Mouse (Mus musculus) liver, embryonic 14.5 days (tissue): ENCODE results near the gene Hbs1l. TPM values are rescaled to one million over a fixed set of nuclear protein-coding genes. Genes with fewer than 3 reads are reported as not detected.

Experiments used
- ATAC-seq: fragments of 200-750 bp; cut with Nextera tagmentation; 2 replicates; pipeline ENCODE4 v1.8.0; 2017; ENCODE audit warnings: moderate number of reproducible peaks, mild to moderate bottlenecking, moderate library complexity; ENCODE audit not compliant: insufficient read depth
- DNase-seq, 3 experiments: peaks; one replicate each; pipeline ENCODE4 v3.0.0-alpha.2; 2012 to 2013; ENCODE audit warnings: low read depth in 3 of 3, low spot score in 3 of 3
- H3K27ac ChIP-seq: fragments of 300-500 bp; sonication (generic); 2 replicates; pipeline ENCODE4 v1.5.1; 2014; ENCODE audit warnings: moderate library complexity, mild to moderate bottlenecking, control low read depth, inconsistent platforms
- H3K27me3 ChIP-seq: fragments of 300-500 bp; sonication (generic); 2 replicates; pipeline ENCODE4 v1.6.1; 2014; ENCODE audit warnings: mild to moderate bottlenecking, low read length, moderate library complexity; ENCODE audit not compliant: control insufficient read depth, insufficient read depth
- H3K36me3 ChIP-seq: fragments of 300-500 bp; sonication (generic); replicated peaks from 2 replicates; pipeline ENCODE4 v1.6.1; 2014; ENCODE audit warnings: low read depth; ENCODE audit not compliant: control insufficient read depth, insufficient read depth
- H3K4me1 ChIP-seq, 2 experiments: fragments of 200-500 bp in 1 of 2; fragments of 300-500 bp in 1 of 2; sonication (generic) in 1 of 2; replicated peaks; 2 replicates each; pipeline ENCODE4 v1.6.1; 2012 to 2014; ENCODE audit warnings: antibody characterized with exemption in 1 of 2, inconsistent platforms in 1 of 2, low read length in 1 of 2; ENCODE audit not compliant: control insufficient read depth in 2 of 2, insufficient read depth in 2 of 2
- H3K4me2 ChIP-seq: fragments of 300-500 bp; sonication (generic); 2 replicates; pipeline ENCODE4 v1.6.1; 2014; ENCODE audit warnings: low read depth, mild to moderate bottlenecking, control low read depth, moderate library complexity
- H3K4me3 ChIP-seq, 2 experiments: fragments of 200-500 bp in 1 of 2; fragments of 300-500 bp in 1 of 2; sonication (generic) in 1 of 2; 2 replicates each; pipeline ENCODE4 v1.5.1; 2012 to 2014; ENCODE audit warnings: low read depth in 2 of 2, low read length in 2 of 2, mild to moderate bottlenecking in 2 of 2, control low read depth in 1 of 2, inconsistent platforms in 1 of 2, moderate library complexity in 1 of 2; ENCODE audit not compliant: insufficient read depth in 1 of 2
- H3K9ac ChIP-seq: fragments of 300-500 bp; sonication (generic); replicated peaks from 2 replicates; pipeline ENCODE4 v1.6.1; 2014; ENCODE audit warnings: mild to moderate bottlenecking, control low read depth, moderate library complexity
- H3K9me3 ChIP-seq: fragments of 300-500 bp; sonication (generic); 2 replicates; pipeline ENCODE4 v1.6.1; 2016; ENCODE audit warnings: low read length, mixed read lengths; ENCODE audit not compliant: control insufficient read depth
- CTCF ChIP-seq: IDR thresholded peaks from 2 replicates; pipeline ENCODE4 v1.5.1; 2016; ENCODE audit warnings: antibody characterized with exemption, low read depth, control low read depth
- EP300 ChIP-seq: IDR thresholded peaks from 2 replicates; pipeline ENCODE4 v1.6.1; 2016; ENCODE audit warnings: antibody characterized with exemption, low read depth
- WGBS: fragments of 180-500 bp; shearing (Covaris S2); extraction: QIAGEN DNeasy Blood & Tissue Kit; methylation state at CpG from one replicate; pipeline ENCODE4 v1.1.7; 2014; ENCODE audit not compliant: insufficient replicate concordance; 5-methylcytosine and 5-hydroxymethylcytosine counted together
- polyA plus RNA-seq, 2 experiments: library from polyadenylated mRNA; depleted of rRNA in 1 of 2; stranded (reverse) in 1 of 2; unstranded in 1 of 2; fragments of >200 nt; fragmentation: Nextera tagmentation in 1 of 2; extraction: Ambion mirVana in 1 of 2; gene quantifications; 2 replicates each; pipeline versions ENCODE4 v1.2.1 to v1.2.3; 2012 to 2014

Gene Hbs1l
- polyA plus RNA-seq, 2 experiments: 18.0 to 56.1 TPM

- no peak overlapping the region for H3K4me3 ChIP-seq
- WGBS: 79% methylated on average over 6 of the region's 6 CpGs
- no peak for TF ChIP-seq EP300
- TF ChIP-seq CTCF: no peak
These were observed 76.5 kb downstream of the Hbs1l start for GRCm38 (mm10) chr10:21372271-21372670.

GRCm38 (mm10) chr10:21376682-21377473 lies 81.1 kb downstream of the Hbs1l start, which contains the start of gene Aldh8a1:
Gene Aldh8a1 (plus strand): TSS chr10:21377291.
- peak within 1 kb of the TSS in 1 of 2 experiments; percentile 16; a peak in 1 of 4 replicates for H3K4me3 ChIP-seq
- peaks cover 0 to 7% of the 10 kb centered on the region in 2 experiments; a peak in 3 of 4 replicates for H3K4me1 ChIP-seq
- DNase-seq: no peak
- peak within 1 kb of the TSS; percentile 18; the same call in 1 of the 2 replicates for H3K9ac ChIP-seq
- no peaks in the 10 kb centered on the region for H3K9me3 ChIP-seq
- H3K4me2 ChIP-seq: peak within 1 kb of the TSS; percentile 16
- no peaks in the 10 kb centered on the region for H3K27me3 ChIP-seq
- no peak for ATAC-seq
- no peak within 1 kb of the TSS for H3K27ac ChIP-seq
- WGBS: 77% methylated on average over 13 of the region's 13 CpGs
- no peaks in the 10 kb centered on the region for H3K36me3 ChIP-seq
- TF ChIP-seq CTCF: no peak

More at GRCm38 (mm10) chr10:21372271-21372670, 76.5 kb downstream of the Hbs1l start:
- H3K27me3 ChIP-seq: no peaks in the 10 kb centered on the region
- peaks cover 18% of the 10 kb centered on the region; the same call in 1 of the 2 replicates for H3K36me3 ChIP-seq
- no peak overlapping the region for H3K4me2 ChIP-seq
- no peak for DNase-seq
- H3K9ac ChIP-seq: no peak overlapping the region
- no peaks in the 10 kb centered on the region for H3K9me3 ChIP-seq
- no peak overlapping the region for H3K27ac ChIP-seq
- no peak for ATAC-seq
- H3K4me1 ChIP-seq: no peaks in the 10 kb centered on the region

- peak overlapping the region; percentile 16 to 48; a peak in 3 of 4 replicates for H3K4me3 ChIP-seq
- H3K4me1 ChIP-seq: peaks cover 0 to 7% of the 10 kb centered on the region in 2 experiments; a peak in 3 of 4 replicates
- DNase-seq (peak; percentile 42 to 53 (median 50)), ATAC-seq (peak; percentile 66)
- no peaks in the 10 kb centered on the region for H3K9me3 ChIP-seq
- no peak overlapping the region for H3K9ac ChIP-seq
- H3K36me3 ChIP-seq: no peaks in the 10 kb centered on the region
- TF ChIP-seq CTCF (peak; percentile 84), EP300 (peak; percentile 54; the same call in 1 of the 2 replicates)
- H3K4me2 ChIP-seq: peak overlapping the region; percentile 16
- H3K27me3 ChIP-seq: no peaks in the 10 kb centered on the region
- no peak overlapping the region for H3K27ac ChIP-seq
- WGBS: 21% methylated on average over 9 of the region's 9 CpGs
These were observed 82.6 kb downstream of the Hbs1l start for GRCm38 (mm10) chr10:21378196-21378944.

- DNase-seq (peak; percentile 45 to 49 (median 46)), ATAC-seq (no peak)
- H3K4me2 ChIP-seq: no peak overlapping the region
- H3K27ac ChIP-seq: no peak overlapping the region
- TF ChIP-seq CTCF (peak; percentile 56; the same call in 1 of the 2 replicates), EP300 (no peak)
- no peaks in the 10 kb centered on the region for H3K9me3 ChIP-seq
- peaks cover 4 to 16% of the 10 kb centered on the region in 2 experiments; a peak in 3 of 4 replicates for H3K4me1 ChIP-seq
- no peaks in the 10 kb centered on the region for H3K27me3 ChIP-seq
- no peak overlapping the region for H3K9ac ChIP-seq
- H3K4me3 ChIP-seq: no peak overlapping the region
- no peaks in the 10 kb centered on the region for H3K36me3 ChIP-seq
- WGBS: 10% methylated on average over 6 of the region's 6 CpGs
These were observed 87.1 kb downstream of the Hbs1l start for GRCm38 (mm10) chr10:21382914-21383313.
